Mouse (Mus musculus) heart, embryonic 14.5 days (tissue): ENCODE results near the gene Defb45. TPM values are rescaled to one million over a fixed set of nuclear protein-coding genes. Genes with fewer than 3 reads are reported as not detected.
A peak's percentile ranks its signal among the peaks of the same experiment; 100 is the strongest.

ENCODE experiments used
- ATAC-seq: fragments of 200-750 bp; cut with Nextera tagmentation; 2 replicates; pipeline ENCODE4 v1.8.0; 2017; ENCODE audit warnings: low read depth, moderate TSS enrichment; ENCODE audit not compliant: insufficient number of reproducible peaks, insufficient read depth, low FRiP score
- H3K27ac ChIP-seq, 2 experiments: fragments of 200-500 bp in 1 of 2; fragments of 300-500 bp in 1 of 2; sonication (generic) in 1 of 2; replicated peaks in 1 of 2; 2 replicates each; pipeline ENCODE4 v1.5.1; 2012 to 2014; ENCODE audit warnings: low read depth in 2 of 2, low read length in 2 of 2, control low read depth in 1 of 2, mild to moderate bottlenecking in 1 of 2, mixed read lengths in 1 of 2; ENCODE audit not compliant: control insufficient read depth in 1 of 2, insufficient read depth in 1 of 2
- H3K27me3 ChIP-seq: fragments of 300-500 bp; sonication (generic); 2 replicates; pipeline ENCODE4 v1.6.1; 2014; ENCODE audit warnings: mild to moderate bottlenecking, low read length, control low read depth; ENCODE audit not compliant: control insufficient read depth, insufficient read depth
- H3K36me3 ChIP-seq: fragments of 300-500 bp; sonication (generic); 2 replicates; pipeline ENCODE4 v1.6.1; 2014; ENCODE audit warnings: mild to moderate bottlenecking, control low read depth, low read length, mixed read lengths; ENCODE audit not compliant: control insufficient read depth, insufficient read depth
- H3K4me1 ChIP-seq, 2 experiments: fragments of 200-500 bp in 1 of 2; fragments of 300-500 bp in 1 of 2; sonication (generic) in 1 of 2; 2 replicates each; pipeline ENCODE4 v1.6.1; 2012 to 2014; ENCODE audit warnings: low read length in 2 of 2, control low read depth in 1 of 2, mixed read lengths in 1 of 2; ENCODE audit not compliant: control insufficient read depth in 2 of 2, insufficient read depth in 2 of 2
- H3K4me2 ChIP-seq: fragments of 300-500 bp; sonication (generic); 2 replicates; pipeline ENCODE4 v1.6.1; 2014; ENCODE audit warnings: mild to moderate bottlenecking, low read length
- H3K4me3 ChIP-seq, 2 experiments: fragments of 200-500 bp in 1 of 2; fragments of 300-500 bp in 1 of 2; sonication (generic) in 1 of 2; 2 replicates each; pipeline ENCODE4 v1.5.1; 2012 to 2014; ENCODE audit warnings: low read length in 2 of 2, mild to moderate bottlenecking in 2 of 2, control low read depth in 1 of 2, low read depth in 1 of 2, moderate library complexity in 1 of 2; ENCODE audit not compliant: control insufficient read depth in 1 of 2, insufficient read depth in 1 of 2
- H3K9ac ChIP-seq: fragments of 300-500 bp; sonication (generic); 2 replicates; pipeline ENCODE4 v1.6.1; 2014; ENCODE audit warnings: mild to moderate bottlenecking, low read length
- H3K9me3 ChIP-seq: fragments of 300-500 bp; sonication (generic); 2 replicates; pipeline ENCODE4 v1.6.1; 2016; ENCODE audit warnings: low read length, control low read depth; ENCODE audit not compliant: control insufficient read depth
- WGBS: fragments of 180-500 bp; shearing (Covaris S2); extraction: QIAGEN DNeasy Blood & Tissue Kit; methylation state at CpG from one replicate; pipeline ENCODE4 v1.1.7; 2014; 5-methylcytosine and 5-hydroxymethylcytosine counted together
- polyA plus RNA-seq: library from polyadenylated mRNA; unstranded; fragments of >200 nt; fragmentation: Nextera tagmentation; extraction: Ambion mirVana; gene quantifications from 2 replicates; pipeline ENCODE4 v1.2.1, GENCODE M21; 2014

Defb45 gene
- polyA plus RNA-seq, 1 experiment from 2014 or later: not detected

- H3K4me1 ChIP-seq: peaks cover 25 to 31% of the 10 kb centered on the region in 2 experiments
- H3K4me2 ChIP-seq: peak overlapping the region; percentile 61
- WGBS: 19% methylated on average over 17 of the region's 17 CpGs
- no peaks in the 10 kb centered on the region for H3K9me3 ChIP-seq
- peak overlapping the region; percentile 48 to 50 for H3K27ac ChIP-seq
- H3K27me3 ChIP-seq: peaks cover under 1% of the 10 kb centered on the region
- H3K36me3 ChIP-seq: 0 out of 2 replicates have a peak, but pooled peaks cover 4% of the 10 kb centered on the region
- H3K9ac ChIP-seq: peak overlapping the region; percentile 58
- ATAC-seq: peak; percentile 2; the same call in 1 of the 2 replicates
- peak overlapping the region; percentile 8 to 21; a peak in 2 of 4 replicates for H3K4me3 ChIP-seq
Measured at GRCm38 (mm10) chr2:152633334-152633733, 34.1 kb upstream of the Defb45 start.

- H3K27me3 ChIP-seq: peaks cover 30% of the 10 kb centered on the region
- H3K36me3 ChIP-seq: 0 out of 2 replicates have a peak, but pooled peaks cover 4% of the 10 kb centered on the region
- WGBS: 63% methylated on average over 6 of the region's 6 CpGs
- ATAC-seq: no peak
- H3K4me1 ChIP-seq: peaks cover 14 to 23% of the 10 kb centered on the region in 2 experiments
- H3K4me3 ChIP-seq: no peak overlapping the region
- H3K27ac ChIP-seq: no peak overlapping the region
- H3K4me2 ChIP-seq: peak overlapping the region; percentile 79; the same call in 1 of the 2 replicates
- H3K9me3 ChIP-seq: no peaks in the 10 kb centered on the region
- no peak overlapping the region for H3K9ac ChIP-seq
Measured at GRCm38 (mm10) chr2:152629904-152630303, 30.7 kb upstream of the Defb45 start.

GRCm38 (mm10) chr2:152629239-152629638, 30.0 kb upstream of the Defb45 start:
- Histone ChIP-seq H3K4me2 (peak overlapping the region; percentile 79), H3K4me3 (peak overlapping the region in 1 of 2 experiments; percentile 11; a peak in 1 of 4 replicates), H3K9ac (peak overlapping the region; percentile 44; the same call in 1 of the 2 replicates), H3K4me1 (peaks cover 9 to 23% of the 10 kb centered on the region in 2 experiments), H3K27me3 (peaks cover 30% of the 10 kb centered on the region), H3K9me3 (no peaks in the 10 kb centered on the region), H3K27ac (no peak overlapping the region), H3K36me3 (0 out of 2 replicates have a peak, but pooled peaks cover 4% of the 10 kb centered on the region)
- no peak for ATAC-seq
- WGBS: 64% methylated on average over 3 of the region's 3 CpGs

- Histone ChIP-seq H3K36me3 (0 out of 2 replicates have a peak, but pooled peaks cover 4% of the 10 kb centered on the region), H3K4me3 (peak overlapping the region; percentile 48 to 53), H3K9me3 (no peaks in the 10 kb centered on the region), H3K4me1 (peaks cover 3 to 14% of the 10 kb centered on the region in 2 experiments; a peak in 3 of 4 replicates), H3K9ac (peak overlapping the region; percentile 77), H3K27me3 (peaks cover 30% of the 10 kb centered on the region), H3K27ac (peak overlapping the region in 1 of 2 experiments; percentile 34; a peak in 1 of 4 replicates), H3K4me2 (peak overlapping the region; percentile 79)
- ATAC-seq: no peak
- 41% methylated on average over 17 of the region's 17 CpGs for WGBS
Measured at GRCm38 (mm10) chr2:152628066-152628465, 28.9 kb upstream of the Defb45 start.

GRCm38 (mm10) chr2:152626774-152627591, 27.8 kb upstream of the Defb45 start, which contains the start of gene Rem1:
Rem1 (plus strand) TSS chr2:152626951.
- no peak; the same call in 1 of the 2 replicates for ATAC-seq
- Histone ChIP-seq H3K4me3 (peak within 1 kb of the TSS; percentile 48 to 53), H3K9ac (peak within 1 kb of the TSS; percentile 77), H3K4me1 (peaks cover 0 to 7% of the 10 kb centered on the region in 2 experiments; a peak in 2 of 4 replicates), H3K36me3 (0 out of 2 replicates have a peak, but pooled peaks cover 4% of the 10 kb centered on the region), H3K4me2 (peak within 1 kb of the TSS; percentile 79), H3K27me3 (peaks cover 30% of the 10 kb centered on the region), H3K9me3 (no peaks in the 10 kb centered on the region), H3K27ac (peak within 1 kb of the TSS; percentile 21 to 34; a peak in 2 of 4 replicates)
- WGBS: under 1% methylated on average over 59 of the region's 59 CpGs

GRCm38 (mm10) chr2:152625256-152625655, 26.1 kb upstream of the Defb45 start:
- H3K27ac ChIP-seq: no peak overlapping the region
- peaks cover 2 to 7% of the 10 kb centered on the region in 2 experiments; a peak in 2 of 4 replicates for H3K4me1 ChIP-seq
- no peak overlapping the region for H3K9ac ChIP-seq
- ATAC-seq: no peak
- H3K9me3 ChIP-seq: no peaks in the 10 kb centered on the region
- 12% methylated on average over 1 of the region's 1 CpGs for WGBS
- no peaks in the 10 kb centered on the region for H3K36me3 ChIP-seq
- no peak overlapping the region for H3K4me2 ChIP-seq
- H3K4me3 ChIP-seq: no peak overlapping the region
- H3K27me3 ChIP-seq: peaks cover 30% of the 10 kb centered on the region

GRCm38 (mm10) chr2:152624566-152624965, 25.4 kb upstream of the Defb45 start:
- no peaks in the 10 kb centered on the region for H3K9me3 ChIP-seq
- H3K27ac ChIP-seq: no peak overlapping the region
- WGBS: 90% methylated on average over 2 of the region's 2 CpGs
- no peak overlapping the region for H3K4me3 ChIP-seq
- H3K36me3 ChIP-seq: no peaks in the 10 kb centered on the region
- H3K4me1 ChIP-seq: peaks cover 2 to 7% of the 10 kb centered on the region in 2 experiments; a peak in 2 of 4 replicates
- no peak for ATAC-seq
- H3K4me2 ChIP-seq: no peak overlapping the region
- H3K27me3 ChIP-seq: peaks cover 30% of the 10 kb centered on the region
- no peak overlapping the region for H3K9ac ChIP-seq
